Mouse (Mus musculus) small intestine, adult 2 months (tissue): ENCODE results near the gene Slc17a9.

Experiments
- CTCF ChIP-seq: fragments of 200-500 bp; IDR thresholded peaks from 2 replicates; pipeline ENCODE4 v1.5.1; 2012; ENCODE audit warnings: low read depth, mild to moderate bottlenecking, control low read depth, inconsistent platforms, low read length, moderate library complexity, mixed read lengths; ENCODE audit not compliant: insufficient replicate concordance, insufficient read length; ENCODE audit errors: extremely low read depth
- POLR2A ChIP-seq: fragments of 200-500 bp; IDR thresholded peaks from 2 replicates; pipeline ENCODE4 v1.6.1; 2012; ENCODE audit warnings: low read depth, mild to moderate bottlenecking, control low read depth, inconsistent platforms, low read length, moderate library complexity

GRCm38 (mm10) chr2:180764986-180765385, 39.9 kb downstream of the Slc17a9 start:
- no peak for TF ChIP-seq POLR2A
- no peak for TF ChIP-seq CTCF
